Mouse (Mus musculus) hindbrain, embryonic 15.5 days (tissue): ENCODE results near the gene Ifi211. TPM values are rescaled to one million over a fixed set of nuclear protein-coding genes. Genes with fewer than 3 reads are reported as not detected.
"Not testable (repeated sequence)": the region's sequence is repeated elsewhere in the genome, so short reads cannot be mapped to it uniquely, and the experiment has no call there.

Source experiments
- ATAC-seq: fragments of 200-750 bp; cut with Nextera tagmentation; 2 replicates; pipeline ENCODE4 v1.8.0; 2017; ENCODE audit warnings: low read depth, moderate number of reproducible peaks, moderate TSS enrichment; ENCODE audit not compliant: low FRiP score
- H3K27ac ChIP-seq: fragments of 300-500 bp; sonication (generic); replicated peaks from 2 replicates; pipeline ENCODE4 v1.5.1; 2015; ENCODE audit warnings: mild to moderate bottlenecking, inconsistent platforms
- H3K27me3 ChIP-seq: fragments of 300-500 bp; sonication (generic); 2 replicates; pipeline ENCODE4 v1.6.1; 2015; ENCODE audit warnings: control low read depth, inconsistent platforms
- H3K36me3 ChIP-seq: fragments of 300-500 bp; sonication (generic); 2 replicates; pipeline ENCODE4 v1.6.1; 2015; ENCODE audit warnings: control low read depth, inconsistent platforms
- H3K4me1 ChIP-seq: fragments of 300-500 bp; sonication (generic); replicated peaks from 2 replicates; pipeline ENCODE4 v1.6.1; 2015; ENCODE audit warnings: control low read depth, inconsistent platforms
- H3K4me2 ChIP-seq: fragments of 300-500 bp; sonication (generic); 2 replicates; pipeline ENCODE4 v1.6.1; 2015; ENCODE audit warnings: moderate library complexity, mild to moderate bottlenecking, inconsistent platforms
- H3K4me3 ChIP-seq: fragments of 300-500 bp; sonication (generic); 2 replicates; pipeline ENCODE4 v1.5.1; 2015; ENCODE audit warnings: mild to moderate bottlenecking, inconsistent platforms
- H3K9ac ChIP-seq: fragments of 300-500 bp; sonication (generic); 2 replicates; pipeline ENCODE4 v1.6.1; 2015; ENCODE audit warnings: inconsistent platforms
- H3K9me3 ChIP-seq: fragments of 300-500 bp; sonication (generic); 2 replicates; pipeline ENCODE4 v1.6.1; 2016; ENCODE audit warnings: control low read depth, inconsistent platforms
- WGBS: fragments of 180-500 bp; shearing (Covaris S2); methylation state at CpG from one replicate; pipeline ENCODE4 v1.1.7; 2015; 5-methylcytosine and 5-hydroxymethylcytosine counted together
- polyA plus RNA-seq: library from polyadenylated mRNA; unstranded; fragments of >200 nt; fragmentation: Nextera tagmentation; extraction: Ambion mirVana; gene quantifications from 2 replicates; pipeline ENCODE4 v1.2.1, GENCODE M21; 2015

Ifi211 gene
- polyA plus RNA-seq, 1 experiment from 2014 or later = 0.45 TPM

DNA sequence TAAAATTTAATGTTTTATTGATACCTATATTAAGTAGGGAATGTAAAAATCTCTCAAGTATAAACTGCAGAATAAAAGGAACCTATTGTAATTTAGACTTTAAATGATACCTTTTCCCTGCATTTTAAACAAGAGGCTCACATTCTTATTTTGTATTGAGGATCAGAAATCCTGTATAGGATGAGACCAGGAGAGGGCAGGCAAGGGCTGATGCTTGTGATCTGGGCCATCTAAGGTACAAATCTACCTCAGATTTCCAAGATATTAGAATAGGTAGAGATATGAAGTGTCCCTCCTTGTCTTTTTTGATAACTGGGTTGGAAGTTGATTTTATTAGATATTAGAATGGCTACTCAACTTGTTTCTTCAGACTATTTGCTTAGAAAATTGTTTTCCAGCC, 59.1 kb downstream of the Ifi211 start:
- not testable (repeated sequence) for H3K4me1 ChIP-seq, ATAC-seq, H3K9me3 ChIP-seq, H3K36me3 ChIP-seq, H3K4me3 ChIP-seq, H3K27ac ChIP-seq, H3K27me3 ChIP-seq, H3K9ac ChIP-seq, H3K4me2 ChIP-seq

DNA sequence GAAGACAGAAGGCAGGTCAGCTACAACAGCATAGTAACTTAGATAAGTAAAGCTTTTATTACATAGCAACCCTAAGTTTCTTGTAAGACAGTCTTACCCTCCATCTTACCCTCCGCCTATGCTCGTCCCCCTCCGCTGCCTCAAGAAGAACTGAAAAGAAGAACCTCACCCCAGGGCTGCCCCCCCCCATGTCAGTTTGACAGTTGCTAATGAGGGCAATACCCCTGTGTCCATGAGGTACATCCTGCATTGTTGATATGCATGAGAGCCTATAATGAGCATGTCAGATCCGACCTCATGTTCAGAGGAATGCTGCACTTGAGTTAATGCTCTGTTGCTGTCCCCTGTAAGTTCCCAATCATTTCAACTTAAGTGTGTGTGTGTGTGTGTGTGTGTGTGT, 60.0 kb downstream of the Ifi211 start:
- not testable (repeated sequence) for H3K9ac ChIP-seq, H3K36me3 ChIP-seq, H3K27me3 ChIP-seq, H3K27ac ChIP-seq, H3K4me2 ChIP-seq, ATAC-seq, H3K9me3 ChIP-seq, H3K4me3 ChIP-seq, H3K4me1 ChIP-seq
- 46% methylated on average over 4 of the region's 4 CpGs for WGBS

Other genes with a start within 250 kb of the Ifi211 start
- 0.08 TPM in 1 of 2 replicates, not detected in the other for gene Ifi208, start 239.4 kb downstream of the Ifi211 start, polyA plus RNA-seq
- 0.48 and 0.83 TPM in 2 replicates for gene Ifi207, start 171.3 kb downstream of the Ifi211 start, polyA plus RNA-seq
- 0.78 and 2.5 TPM in 2 replicates for gene Ifi204, start 146.1 kb downstream of the Ifi211 start, polyA plus RNA-seq
- 0.54 and 1.9 TPM in 2 replicates for gene Mndal, start 29.4 kb upstream of the Ifi211 start, polyA plus RNA-seq
- gene Ifi203, start 29.6 kb upstream of the Ifi211 start, polyA plus RNA-seq = 0.79 and 1.0 TPM in 2 replicates
- gene Ifi202b, start 69.7 kb upstream of the Ifi211 start, polyA plus RNA-seq = not detected in 2 replicates
- gene Ifi205, start 118.8 kb upstream of the Ifi211 start, polyA plus RNA-seq = 0.71 TPM in 1 of 2 replicates, not detected in the other
- gene Olfr433, start 127.7 kb upstream of the Ifi211 start, polyA plus RNA-seq = not detected in 2 replicates
- not detected in 2 replicates for gene Olfr432, start 136.2 kb upstream of the Ifi211 start, polyA plus RNA-seq
- not detected in 2 replicates for gene Olfr430, start 153.6 kb upstream of the Ifi211 start, polyA plus RNA-seq
- gene Olfr429, start 171.3 kb upstream of the Ifi211 start, polyA plus RNA-seq = not detected in 2 replicates
- gene Olfr427, start 183.8 kb upstream of the Ifi211 start, polyA plus RNA-seq = not detected in 2 replicates
- gene Olfr231, start 208.1 kb upstream of the Ifi211 start, polyA plus RNA-seq = not detected in 2 replicates
- gene Olfr424, start 218.5 kb upstream of the Ifi211 start, polyA plus RNA-seq = not detected in 2 replicates
- gene Olfr420, start 242.6 kb upstream of the Ifi211 start, polyA plus RNA-seq = not detected in 2 replicates